Mouse (Mus musculus): ENCODE results near the gene Myo9b. TPM values are rescaled to one million over a fixed set of nuclear protein-coding genes. Genes with fewer than 3 reads are reported as not detected.
"Not testable (repeated sequence)": the region's sequence is repeated elsewhere in the genome, so short reads cannot be mapped to it uniquely, and the experiment has no call there.

Gene Myo9b
- polyA plus RNA-seq, 1 experiment = 63.5 TPM

DNA sequence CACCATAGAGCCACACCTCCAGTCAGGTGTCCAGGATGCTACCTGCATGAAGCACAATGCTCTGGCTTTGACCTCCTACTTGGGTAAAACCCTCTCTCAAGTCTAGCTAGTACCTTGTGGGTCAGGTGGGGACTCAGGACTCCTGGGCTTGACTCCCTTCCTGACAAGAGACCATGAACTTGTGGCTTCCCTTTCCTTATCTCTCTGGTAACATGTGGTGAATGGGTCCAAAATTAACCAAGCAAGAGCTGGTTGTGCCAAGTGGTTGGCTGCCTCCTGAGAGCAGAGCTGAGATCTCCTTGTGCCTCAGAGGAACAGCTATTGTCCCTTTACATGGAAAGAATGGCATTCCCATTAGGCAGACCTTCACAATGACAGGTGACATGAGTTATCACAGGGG, 2.0 kb downstream of the Myo9b start:
- peaks cover 56% of the 10 kb centered on the region for H3K36me3 ChIP-seq (replicated peaks; ENCODE audit: low read length)
- no peaks in the 10 kb centered on the region for H3K27me3 ChIP-seq (replicated peaks)
- H3K4me1 ChIP-seq = peaks cover 74% of the 10 kb centered on the region
- TF ChIP-seq FLI1 (IDR thresholded peaks at IDR 0.05; ENCODE audit: low read length) = no peak
- TF ChIP-seq GATA1 (IDR thresholded peaks at IDR 0.05; ENCODE audit: borderline replicate concordance, low read length) = no peak; the same call in 2 of the 3 replicates
- no peaks in the 10 kb centered on the region for H3K9me3 ChIP-seq
- H3K4me3 ChIP-seq (replicated peaks) = peak overlapping the region; percentile 99

DNA sequence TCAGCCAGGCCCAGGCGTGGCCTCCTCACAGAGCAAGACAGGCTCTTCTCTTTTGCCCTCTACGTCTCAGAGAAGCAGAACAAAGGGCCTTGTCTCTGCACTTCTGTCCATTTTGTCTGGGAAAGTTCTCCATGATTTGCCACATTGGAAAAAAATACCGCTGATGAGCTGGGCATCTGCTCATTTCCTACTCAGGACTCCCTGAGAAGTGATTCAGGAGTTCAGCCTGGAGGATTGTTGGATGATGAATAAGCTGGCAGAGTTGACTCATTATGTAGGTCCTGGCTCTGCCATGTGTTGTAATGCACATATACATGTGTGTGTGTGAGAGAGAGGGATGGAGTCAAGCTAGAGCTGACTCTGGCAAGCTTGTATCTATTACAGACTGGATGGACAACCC, 3.7 kb downstream of the Myo9b start:
- Histone ChIP-seq H3K9me3 (no peaks in the 10 kb centered on the region), H3K27me3 (replicated peaks) (no peaks in the 10 kb centered on the region), H3K36me3 (replicated peaks; ENCODE audit: low read length) (peaks cover 56% of the 10 kb centered on the region), H3K4me1 (peaks cover 79% of the 10 kb centered on the region), H3K4me3 (replicated peaks) (peak overlapping the region; percentile 53)
- no peak for TF ChIP-seq FLI1 (IDR thresholded peaks at IDR 0.05; ENCODE audit: low read length)

DNA sequence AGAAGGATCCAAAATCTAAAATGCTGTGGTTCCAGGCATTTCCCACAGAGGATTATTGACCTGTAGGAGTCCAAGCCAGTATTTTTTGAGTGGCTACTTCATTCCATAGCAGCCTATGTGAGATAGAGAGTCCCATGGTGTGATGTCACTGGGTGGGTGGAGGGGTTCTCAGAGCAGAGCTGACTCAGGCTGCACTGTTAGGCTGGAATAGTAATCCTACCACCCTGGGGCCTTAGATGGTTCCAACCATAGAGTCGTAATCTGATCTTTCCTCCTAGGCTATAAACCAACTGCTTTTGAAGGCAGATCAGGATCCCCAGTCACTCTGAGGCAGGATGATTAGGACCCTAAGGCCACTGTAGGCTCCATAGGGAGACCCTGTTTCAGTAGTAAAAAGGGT, 6.9 kb downstream of the Myo9b start:
- peaks cover 94% of the 10 kb centered on the region for H3K4me1 ChIP-seq
- H3K4me3 ChIP-seq (replicated peaks); H3K27me3 ChIP-seq (replicated peaks); H3K9me3 ChIP-seq: not testable (repeated sequence)
- peaks cover 74% of the 10 kb centered on the region for H3K36me3 ChIP-seq (replicated peaks; ENCODE audit: low read length)

DNA sequence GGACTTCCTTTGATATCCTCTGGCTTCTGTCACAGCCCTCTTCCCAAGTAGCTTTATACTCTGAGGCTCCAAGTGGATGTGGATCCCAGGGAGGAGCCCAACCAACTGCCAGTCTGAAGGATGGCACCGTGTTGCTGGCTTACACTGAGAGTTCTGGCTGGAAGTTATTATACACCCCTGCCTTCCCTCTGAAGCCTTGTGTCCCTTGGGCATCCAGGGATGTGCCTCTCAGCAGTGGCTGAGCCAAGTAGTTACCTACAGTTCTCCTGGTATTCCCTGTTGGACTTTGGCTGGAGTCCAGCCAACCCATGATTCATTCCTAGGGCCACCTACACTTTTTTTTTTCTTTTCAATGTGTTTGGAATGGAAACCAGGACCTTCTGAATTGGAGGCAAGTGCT, 9.2 kb downstream of the Myo9b start:
- peaks cover 67% of the 10 kb centered on the region for H3K36me3 ChIP-seq (replicated peaks; ENCODE audit: low read length)

DNA sequence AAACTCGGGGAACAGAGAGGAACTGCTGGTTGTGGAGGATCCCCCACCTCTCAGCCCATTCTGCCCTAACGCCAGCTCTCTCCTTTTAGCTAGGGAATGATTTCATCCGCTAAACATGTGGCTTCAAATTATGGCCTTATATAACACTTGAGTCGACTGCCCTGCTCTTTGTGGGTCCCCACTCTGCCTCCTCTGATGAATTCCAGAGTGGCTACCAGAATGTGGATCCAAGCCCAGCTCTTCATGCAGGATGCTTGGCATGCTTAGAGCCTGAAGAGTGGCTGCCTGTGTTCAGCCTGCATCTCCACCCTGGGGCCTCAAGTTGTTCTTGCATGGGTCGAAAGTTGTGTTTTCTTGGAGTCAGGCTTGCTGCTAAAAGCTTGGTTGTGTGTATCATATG, 10.1 kb downstream of the Myo9b start:
- no peak for TF ChIP-seq FLI1 (IDR thresholded peaks at IDR 0.05; ENCODE audit: low read length)
- TF ChIP-seq GATA1 (IDR thresholded peaks at IDR 0.05; ENCODE audit: borderline replicate concordance, low read length) = no peak
- H3K9me3 ChIP-seq = no peaks in the 10 kb centered on the region
- no peaks in the 10 kb centered on the region for H3K27me3 ChIP-seq (replicated peaks)
- peaks cover 94% of the 10 kb centered on the region for H3K4me1 ChIP-seq
- H3K36me3 ChIP-seq (replicated peaks; ENCODE audit: low read length) = peaks cover 62% of the 10 kb centered on the region
- H3K4me3 ChIP-seq (replicated peaks) = no peak overlapping the region

More for the DNA sequence above, 9.2 kb downstream of the Myo9b start:
- not testable (repeated sequence) for H3K27me3 ChIP-seq (replicated peaks); H3K4me3 ChIP-seq (replicated peaks); H3K9me3 ChIP-seq
- H3K4me1 ChIP-seq = peaks cover 94% of the 10 kb centered on the region

DNA sequence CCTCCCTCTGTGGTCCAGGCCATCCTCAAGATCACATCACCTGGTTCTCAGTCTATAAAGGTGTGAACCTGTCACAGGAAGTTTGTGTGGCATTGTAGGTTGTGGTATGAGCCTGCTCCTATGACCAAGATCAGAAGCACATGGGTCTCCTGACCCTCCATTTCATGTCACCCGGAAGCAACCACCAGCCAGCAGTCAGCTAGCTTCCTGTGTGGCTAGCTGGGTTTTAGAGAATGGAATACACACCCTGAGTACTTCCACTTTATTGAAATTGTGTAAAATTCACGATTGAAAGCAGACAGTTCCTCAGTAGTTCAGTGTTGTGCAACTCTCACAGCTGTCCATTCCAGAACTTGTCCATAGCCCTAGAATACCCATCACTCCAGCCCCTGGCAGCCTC, 13.7 kb downstream of the Myo9b start:
- H3K9me3 ChIP-seq; H3K27me3 ChIP-seq (replicated peaks): not testable (repeated sequence)
- Histone ChIP-seq H3K36me3 (replicated peaks; ENCODE audit: low read length) (peaks cover 72% of the 10 kb centered on the region), H3K4me1 (peaks cover 99% of the 10 kb centered on the region), H3K4me3 (replicated peaks) (peak overlapping the region; percentile 53)

DNA sequence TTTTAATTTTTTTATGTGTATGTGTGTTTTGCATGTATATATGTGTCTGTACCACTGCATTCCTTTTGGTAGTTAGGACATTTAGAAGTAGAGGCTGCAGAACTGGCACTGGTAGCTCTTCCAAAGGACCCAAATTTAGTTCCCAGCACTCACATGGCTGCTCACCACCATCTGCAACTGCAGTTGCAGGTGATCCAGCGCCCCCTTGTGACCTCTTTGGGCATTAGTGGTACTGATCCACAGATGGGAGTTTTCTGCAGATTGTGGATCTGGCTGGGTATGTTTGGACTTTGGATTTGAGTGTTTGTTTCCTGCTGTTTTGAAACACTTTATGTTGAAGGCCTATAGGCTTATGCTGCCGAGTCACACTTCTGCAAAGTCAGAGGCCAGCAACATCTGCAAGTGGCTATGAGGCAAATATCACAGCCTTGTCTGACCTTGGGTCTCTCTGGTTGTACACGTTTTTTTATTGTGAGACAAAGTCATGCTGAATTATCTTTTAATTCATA, 16.0 kb downstream of the Myo9b start:
- H3K36me3 ChIP-seq (replicated peaks; ENCODE audit: low read length) = peaks cover 71% of the 10 kb centered on the region
- peaks cover 89% of the 10 kb centered on the region for H3K4me1 ChIP-seq
- H3K27me3 ChIP-seq (replicated peaks) = no peaks in the 10 kb centered on the region
- no peaks in the 10 kb centered on the region for H3K9me3 ChIP-seq
- TF ChIP-seq FLI1 (IDR thresholded peaks at IDR 0.05; ENCODE audit: low read length) (no peak), GATA1 (IDR thresholded peaks at IDR 0.05; ENCODE audit: borderline replicate concordance, low read length) (no peak)
- peak overlapping the region; percentile 33 for H3K4me3 ChIP-seq (replicated peaks)

DNA sequence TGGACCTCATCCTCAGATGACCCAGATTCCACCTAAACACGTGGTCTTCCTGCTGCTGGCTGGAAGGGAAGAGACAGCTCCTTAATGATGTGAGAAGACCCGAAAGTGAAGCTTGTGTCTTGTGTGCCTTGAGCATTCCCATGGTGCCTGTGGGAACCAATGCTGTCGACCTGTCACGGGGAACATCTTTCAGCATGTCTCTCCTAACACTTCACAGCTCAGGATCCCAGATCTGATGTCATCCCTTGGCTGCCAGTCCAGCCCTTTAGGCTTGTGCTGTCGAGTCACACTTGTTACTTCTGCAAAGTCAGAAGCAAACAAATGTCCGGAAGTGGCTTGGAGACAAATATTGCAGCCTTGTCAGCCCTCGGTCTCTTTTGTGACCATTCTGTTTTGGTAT, 16.6 kb downstream of the Myo9b start:
- no peaks in the 10 kb centered on the region for H3K27me3 ChIP-seq (replicated peaks)
- peaks cover 68% of the 10 kb centered on the region for H3K36me3 ChIP-seq (replicated peaks; ENCODE audit: low read length)
- peaks cover 84% of the 10 kb centered on the region for H3K4me1 ChIP-seq
- no peaks in the 10 kb centered on the region for H3K9me3 ChIP-seq
- H3K4me3 ChIP-seq (replicated peaks) = peak overlapping the region; percentile 7
- no peak for TF ChIP-seq FLI1 (IDR thresholded peaks at IDR 0.05; ENCODE audit: low read length)
- no peak for TF ChIP-seq GATA1 (IDR thresholded peaks at IDR 0.05; ENCODE audit: borderline replicate concordance, low read length)

DNA sequence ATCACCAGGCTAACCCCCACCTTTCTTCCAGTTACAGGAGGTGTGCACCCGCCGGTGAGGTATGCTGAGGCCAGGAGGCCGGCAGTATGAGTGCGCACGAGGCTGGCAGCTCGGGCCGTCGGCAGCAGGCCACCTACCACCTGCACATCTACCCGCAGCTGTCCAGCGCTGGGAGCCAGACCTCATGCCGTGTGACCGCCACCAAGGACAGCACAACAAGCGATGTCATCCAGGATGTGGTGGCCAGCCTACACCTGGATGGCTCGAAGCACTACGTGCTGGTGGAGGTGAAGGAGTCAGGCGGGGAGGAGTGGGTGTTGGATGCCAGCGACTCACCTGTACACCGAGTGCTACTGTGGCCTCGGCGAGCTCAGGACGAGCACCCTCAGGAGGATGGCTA, 17.7 kb downstream of the Myo9b start:
- Histone ChIP-seq H3K36me3 (replicated peaks; ENCODE audit: low read length) (peaks cover 68% of the 10 kb centered on the region), H3K27me3 (replicated peaks) (no peaks in the 10 kb centered on the region), H3K9me3 (no peaks in the 10 kb centered on the region), H3K4me3 (replicated peaks) (peak overlapping the region; percentile 78), H3K4me1 (peaks cover 82% of the 10 kb centered on the region)
- TF ChIP-seq GATA1 (IDR thresholded peaks at IDR 0.05; ENCODE audit: borderline replicate concordance, low read length) (no peak), FLI1 (IDR thresholded peaks at IDR 0.05; ENCODE audit: low read length) (no peak)

DNA sequence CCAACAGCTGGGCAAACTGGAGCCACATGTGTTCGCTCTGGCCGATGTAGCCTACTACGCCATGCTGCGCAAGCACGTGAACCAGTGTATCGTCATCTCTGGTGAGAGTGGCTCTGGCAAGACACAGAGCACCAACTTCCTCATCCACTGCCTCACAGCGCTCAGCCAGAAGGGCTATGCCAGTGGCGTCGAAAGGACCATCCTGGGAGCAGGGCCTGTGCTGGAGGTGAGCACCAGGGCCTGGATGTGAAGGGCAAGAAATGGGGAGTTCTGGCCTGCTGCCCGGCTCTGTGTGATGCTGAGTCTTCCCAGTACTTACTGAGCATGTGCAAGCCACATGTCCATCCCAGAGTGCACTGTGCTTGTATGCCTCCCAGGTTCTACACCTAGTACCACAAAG, 18.4 kb downstream of the Myo9b start:
- Histone ChIP-seq H3K36me3 (replicated peaks; ENCODE audit: low read length) (peaks cover 69% of the 10 kb centered on the region), H3K27me3 (replicated peaks) (no peaks in the 10 kb centered on the region), H3K9me3 (no peaks in the 10 kb centered on the region), H3K4me1 (peaks cover 82% of the 10 kb centered on the region), H3K4me3 (replicated peaks) (peak overlapping the region; percentile 33)
- TF ChIP-seq GATA1 (IDR thresholded peaks at IDR 0.05; ENCODE audit: borderline replicate concordance, low read length) (no peak), FLI1 (IDR thresholded peaks at IDR 0.05; ENCODE audit: low read length) (no peak)

DNA sequence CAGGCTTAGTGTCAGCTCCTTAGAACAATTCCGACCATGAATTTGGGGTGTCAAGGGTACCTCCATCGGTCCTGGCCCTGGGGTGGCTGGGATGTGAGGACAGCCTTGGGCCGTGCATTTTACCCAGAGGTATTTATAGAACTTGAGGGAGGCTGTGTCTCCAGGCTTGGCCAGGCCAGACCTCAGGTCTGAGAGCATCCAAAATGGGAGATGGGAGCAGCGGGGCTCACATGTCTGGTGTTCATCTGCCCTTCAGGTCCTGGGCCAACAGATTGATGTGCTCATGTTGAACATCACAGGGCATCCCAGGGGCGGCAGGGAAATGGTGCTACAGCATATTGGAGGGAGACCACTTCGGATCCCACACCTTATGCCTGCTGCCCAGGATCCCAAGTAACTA, 18.8 kb downstream of the Myo9b start:
- H3K36me3 ChIP-seq (replicated peaks; ENCODE audit: low read length) = peaks cover 71% of the 10 kb centered on the region
- no peaks in the 10 kb centered on the region for H3K27me3 ChIP-seq (replicated peaks)
- H3K4me1 ChIP-seq = peaks cover 82% of the 10 kb centered on the region
- no peak for TF ChIP-seq GATA1 (IDR thresholded peaks at IDR 0.05; ENCODE audit: borderline replicate concordance, low read length)
- TF ChIP-seq FLI1 (IDR thresholded peaks at IDR 0.05; ENCODE audit: low read length) = no peak
- H3K4me3 ChIP-seq (replicated peaks) = no peak overlapping the region
- H3K9me3 ChIP-seq = no peaks in the 10 kb centered on the region

DNA sequence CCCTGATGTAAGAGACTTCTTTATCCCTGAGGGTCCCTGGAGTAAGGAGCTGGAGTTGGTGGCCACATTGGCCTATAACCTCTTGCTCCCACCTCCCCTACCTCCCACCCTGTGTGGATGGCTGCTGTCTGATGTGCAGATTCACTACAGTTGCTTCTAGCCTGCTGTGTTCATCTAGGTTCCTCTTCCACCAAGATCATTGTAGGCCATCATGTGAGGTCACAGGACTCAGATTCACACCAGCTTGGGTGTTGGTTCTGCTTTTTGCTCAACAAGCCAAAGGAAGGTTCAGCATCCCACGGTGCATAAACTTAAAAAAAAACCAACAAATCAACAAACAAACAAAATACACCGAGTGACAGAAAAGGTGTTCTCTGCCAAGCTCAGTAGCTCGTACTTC, 21.4 kb downstream of the Myo9b start:
- not testable (repeated sequence) for H3K4me3 ChIP-seq (replicated peaks); H3K27me3 ChIP-seq (replicated peaks); H3K9me3 ChIP-seq
- Histone ChIP-seq H3K4me1 (peaks cover 82% of the 10 kb centered on the region), H3K36me3 (replicated peaks; ENCODE audit: low read length) (peaks cover 86% of the 10 kb centered on the region)

Measured in megakaryocyte, embryonic 14.5 days (primary cell).